Mouse (Mus musculus) heart, embryonic 16.5 days (tissue): Measurements from ENCODE around the gene Prpf40b. TPM values are rescaled to one million over a fixed set of nuclear protein-coding genes. Genes with fewer than 3 reads are reported as not detected.

Source experiments
- ATAC-seq: fragments of 200-750 bp; cut with Nextera tagmentation; replicated peaks from 2 replicates; pipeline ENCODE4 v1.8.0; 2017; ENCODE audit warnings: moderate number of reproducible peaks; ENCODE audit not compliant: insufficient read depth, low FRiP score; ENCODE audit errors: extremely low read depth
- H3K27ac ChIP-seq: fragments of 300-500 bp; sonication (generic); 2 replicates; pipeline ENCODE4 v1.5.1; 2014; ENCODE audit warnings: mild to moderate bottlenecking, low read length, control low read depth, moderate library complexity
- H3K27me3 ChIP-seq: fragments of 300-500 bp; sonication (generic); 2 replicates; pipeline ENCODE4 v1.6.1; 2014; ENCODE audit warnings: low read length, mixed read lengths; ENCODE audit not compliant: control insufficient read depth, insufficient read depth
- H3K36me3 ChIP-seq: fragments of 300-500 bp; sonication (generic); 2 replicates; pipeline ENCODE4 v1.6.1; 2014; ENCODE audit not compliant: control insufficient read depth, insufficient read depth
- H3K4me1 ChIP-seq: fragments of 300-500 bp; sonication (generic); 2 replicates; pipeline ENCODE4 v1.6.1; 2014; ENCODE audit warnings: low read length, mixed read lengths; ENCODE audit not compliant: control insufficient read depth, insufficient read depth
- H3K4me2 ChIP-seq: fragments of 300-500 bp; sonication (generic); 2 replicates; pipeline ENCODE4 v1.6.1; 2014; ENCODE audit warnings: low read depth, mild to moderate bottlenecking, control low read depth, low read length
- H3K4me3 ChIP-seq: fragments of 300-500 bp; sonication (generic); 2 replicates; pipeline ENCODE4 v1.5.1; 2014; ENCODE audit warnings: mild to moderate bottlenecking, control low read depth, low read length
- H3K9ac ChIP-seq: fragments of 300-500 bp; sonication (generic); 2 replicates; pipeline ENCODE4 v1.6.1; 2014; ENCODE audit warnings: low read length, control low read depth
- H3K9me3 ChIP-seq: fragments of 300-500 bp; sonication (generic); replicated peaks from 2 replicates; pipeline ENCODE4 v1.6.1; 2016; ENCODE audit warnings: low read length; ENCODE audit not compliant: control insufficient read depth
- WGBS: fragments of 180-500 bp; shearing (Covaris S2); extraction: QIAGEN DNeasy Blood & Tissue Kit; methylation state at CpG from one replicate; pipeline ENCODE4 v1.1.7; 2014; 5-methylcytosine and 5-hydroxymethylcytosine counted together
- polyA plus RNA-seq: library from polyadenylated mRNA; unstranded; fragments of >200 nt; fragmentation: Nextera tagmentation; extraction: Ambion mirVana; gene quantifications from 2 replicates; pipeline ENCODE4 v1.2.1, GENCODE M21; 2015

The Prpf40b gene
- polyA plus RNA-seq, 1 experiment from 2014 or later = 36.0 TPM

- H3K9ac ChIP-seq = peak overlapping the region; percentile 66
- 22% methylated on average over 9 of the region's 9 CpGs for WGBS
- peaks cover 4% of the 10 kb centered on the region; the same call in 1 of the 2 replicates for H3K36me3 ChIP-seq
- no peak overlapping the region for H3K4me3 ChIP-seq
- no peaks in the 10 kb centered on the region for H3K27me3 ChIP-seq
- ATAC-seq = peak; percentile 81
- peak overlapping the region; percentile 97 for H3K27ac ChIP-seq
- H3K4me1 ChIP-seq = peaks cover 66% of the 10 kb centered on the region
- no peaks in the 10 kb centered on the region for H3K9me3 ChIP-seq
- H3K4me2 ChIP-seq = peak overlapping the region; percentile 38
Observed at GRCm38 (mm10) chr15:99332921-99333675, 38.2 kb downstream of the Prpf40b start.

GRCm38 (mm10) chr15:99333676-99334065 is 38.8 kb downstream of the Prpf40b start:
- Histone ChIP-seq H3K27me3 (no peaks in the 10 kb centered on the region), H3K9me3 (no peaks in the 10 kb centered on the region), H3K36me3 (peaks cover 2% of the 10 kb centered on the region; the same call in 1 of the 2 replicates), H3K4me3 (no peak overlapping the region), H3K4me1 (peaks cover 66% of the 10 kb centered on the region), H3K4me2 (peak overlapping the region; percentile 38), H3K27ac (peak overlapping the region; percentile 97), H3K9ac (peak overlapping the region; percentile 66)
- ATAC-seq = peak; percentile 41
- 63% methylated on average over 3 of the region's 3 CpGs for WGBS

- Histone ChIP-seq H3K9me3 (no peaks in the 10 kb centered on the region), H3K9ac (peak overlapping the region; percentile 3; the same call in 1 of the 2 replicates), H3K4me3 (no peak overlapping the region), H3K36me3 (no peaks in the 10 kb centered on the region), H3K4me2 (no peak overlapping the region), H3K4me1 (peaks cover 68% of the 10 kb centered on the region), H3K27ac (peak overlapping the region; percentile 97), H3K27me3 (no peaks in the 10 kb centered on the region)
- ATAC-seq = no peak
- 38% methylated on average over 6 of the region's 6 CpGs for WGBS
Observed at GRCm38 (mm10) chr15:99334500-99334899, 39.6 kb downstream of the Prpf40b start.

DNA sequence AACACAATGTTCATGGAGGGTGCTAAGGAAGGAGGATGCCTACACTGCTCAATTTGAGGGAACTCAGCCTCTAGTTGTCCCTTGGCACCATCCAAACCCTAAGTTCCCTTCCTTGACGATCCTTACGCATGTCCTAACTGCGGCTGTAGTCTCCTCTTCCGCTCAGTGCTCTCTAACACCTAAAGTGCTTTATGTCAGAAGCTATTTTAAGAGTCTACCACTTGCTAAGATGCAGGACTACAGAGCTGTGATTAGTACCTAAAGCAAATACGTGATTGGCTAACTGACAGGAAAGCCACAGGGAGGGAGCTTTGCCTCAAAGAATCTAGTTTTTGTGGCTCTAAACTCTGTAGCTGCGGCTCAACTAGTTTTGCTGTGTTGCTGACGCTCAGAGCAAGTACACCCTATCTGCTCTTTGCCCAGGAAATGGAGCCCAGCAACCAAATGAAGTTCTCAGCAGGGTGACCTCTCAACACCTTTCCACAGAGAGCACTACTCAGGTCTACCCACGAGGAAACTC is 41.0 kb downstream of the Prpf40b start:
- Histone ChIP-seq H3K9me3 (no peaks in the 10 kb centered on the region), H3K27ac (peak overlapping the region; percentile 97), H3K27me3 (no peaks in the 10 kb centered on the region), H3K36me3 (no peaks in the 10 kb centered on the region), H3K4me1 (peaks cover 69% of the 10 kb centered on the region), H3K4me2 (peak overlapping the region; percentile 8), H3K9ac (peak overlapping the region; percentile 46), H3K4me3 (no peak overlapping the region)
- no peak for ATAC-seq
- WGBS = 25% methylated on average over 8 of the region's 8 CpGs

DNA sequence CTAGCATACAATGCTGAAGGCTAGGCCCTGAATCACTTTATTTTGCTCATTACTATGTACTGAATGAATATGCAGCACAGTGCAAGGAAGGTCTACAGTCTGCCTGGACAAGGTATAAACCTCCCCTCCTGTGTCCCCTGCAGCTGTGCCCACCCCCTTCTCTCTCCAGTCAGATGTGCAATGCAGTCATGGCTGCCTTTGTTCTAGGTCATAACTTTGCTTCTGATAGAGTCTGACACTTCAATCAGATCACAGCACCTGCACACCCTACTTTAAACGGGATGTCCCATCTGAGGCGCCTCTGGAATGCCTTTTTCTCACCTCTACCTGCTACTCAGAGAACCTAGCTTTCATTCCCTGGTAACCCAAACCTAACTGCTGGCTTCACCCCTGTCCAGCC is 44.0 kb downstream of the Prpf40b start:
- no peak for ATAC-seq
- Histone ChIP-seq H3K4me3 (no peak overlapping the region), H3K9me3 (no peaks in the 10 kb centered on the region), H3K4me1 (peaks cover 77% of the 10 kb centered on the region), H3K4me2 (no peak overlapping the region), H3K27ac (no peak overlapping the region), H3K27me3 (no peaks in the 10 kb centered on the region), H3K9ac (no peak overlapping the region), H3K36me3 (no peaks in the 10 kb centered on the region)
- 51% methylated on average over 2 of the region's 2 CpGs for WGBS

DNA sequence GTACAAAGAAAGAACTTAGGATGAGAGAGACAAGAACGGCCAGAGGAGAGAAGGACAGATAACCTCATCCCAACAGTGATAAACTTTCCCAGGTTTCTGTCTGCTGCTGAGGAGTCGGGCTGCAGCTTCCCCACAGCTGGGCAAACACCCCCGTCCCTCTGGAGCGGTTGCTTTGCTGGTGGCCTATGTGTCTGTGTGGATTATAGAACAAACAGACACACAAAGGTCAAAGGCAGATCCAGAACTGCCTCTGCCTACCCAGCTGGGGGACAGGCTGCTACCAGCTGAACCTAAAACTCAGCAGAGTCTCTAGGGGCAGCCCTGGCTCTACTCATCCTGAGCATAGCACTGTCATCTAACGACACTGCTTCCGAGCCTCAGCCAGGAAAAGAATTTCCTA is 44.8 kb downstream of the Prpf40b start:
- no peak for ATAC-seq
- H3K4me3 ChIP-seq = no peak overlapping the region
- no peaks in the 10 kb centered on the region for H3K27me3 ChIP-seq
- no peak overlapping the region for H3K4me2 ChIP-seq
- peaks cover 77% of the 10 kb centered on the region for H3K4me1 ChIP-seq
- WGBS = 50% methylated on average over 6 of the region's 6 CpGs
- H3K9ac ChIP-seq = peak overlapping the region; percentile 28; the same call in 1 of the 2 replicates
- H3K27ac ChIP-seq = no peak overlapping the region
- no peaks in the 10 kb centered on the region for H3K36me3 ChIP-seq
- H3K9me3 ChIP-seq = no peaks in the 10 kb centered on the region

GRCm38 (mm10) chr15:99341102-99341501 is 46.2 kb downstream of the Prpf40b start:
- Histone ChIP-seq H3K4me2 (no peak overlapping the region), H3K27ac (peak overlapping the region; percentile 9), H3K4me1 (peaks cover 75% of the 10 kb centered on the region), H3K36me3 (no peaks in the 10 kb centered on the region), H3K4me3 (no peak overlapping the region), H3K9me3 (no peaks in the 10 kb centered on the region), H3K9ac (no peak overlapping the region), H3K27me3 (no peaks in the 10 kb centered on the region)
- no peak for ATAC-seq
- WGBS = 62% methylated on average over 3 of the region's 3 CpGs

DNA sequence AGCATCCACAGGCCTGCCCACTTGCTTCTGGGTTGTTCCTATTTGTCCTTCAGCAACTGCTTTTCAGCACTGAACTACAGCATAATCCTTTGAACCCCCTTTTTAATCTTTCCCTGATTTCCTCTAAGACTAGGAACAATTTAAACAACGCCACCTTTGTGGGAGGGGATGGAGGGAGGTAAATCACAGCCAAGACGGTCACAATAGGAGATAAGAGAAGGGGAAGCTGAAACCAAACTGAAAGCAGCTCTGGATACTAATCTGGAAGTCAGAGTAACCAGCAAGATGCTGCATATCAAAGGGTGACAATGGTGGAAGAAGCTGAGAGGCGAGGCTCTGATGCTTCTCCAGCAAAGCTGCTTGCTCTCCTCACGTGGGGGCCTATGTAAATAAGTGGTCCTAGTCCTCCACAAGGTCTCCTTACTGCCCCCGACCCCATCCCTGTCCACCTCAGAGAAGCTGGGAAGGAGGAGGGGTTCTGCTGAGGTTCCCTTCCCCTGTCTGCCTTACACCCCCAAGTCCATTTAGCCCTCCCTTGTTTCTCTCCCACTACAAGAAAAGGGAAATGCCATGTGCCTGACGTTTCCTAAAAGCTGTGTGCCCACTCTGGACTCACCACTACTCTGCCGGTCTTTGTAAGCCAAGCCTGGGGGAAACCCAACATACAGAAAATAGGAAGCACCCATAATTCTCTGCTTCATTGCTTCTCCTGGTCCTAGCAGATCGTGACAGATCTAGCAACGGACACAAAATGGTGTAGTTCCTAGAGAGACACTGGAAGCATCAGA is 47.5 kb downstream of the Prpf40b start:
- Histone ChIP-seq H3K9me3 (no peaks in the 10 kb centered on the region), H3K9ac (peak overlapping the region; percentile 67; the same call in 1 of the 2 replicates), H3K36me3 (no peaks in the 10 kb centered on the region), H3K4me1 (peaks cover 67% of the 10 kb centered on the region), H3K4me3 (no peak overlapping the region), H3K27ac (peak overlapping the region; percentile 91), H3K4me2 (peak overlapping the region; percentile 1; the same call in 1 of the 2 replicates), H3K27me3 (no peaks in the 10 kb centered on the region)
- no peak for ATAC-seq
- WGBS = 44% methylated on average over 9 of the region's 9 CpGs
